Mouse (Mus musculus): ENCODE measurements around the gene Atp5g3. TPM values are rescaled to one million over a fixed set of nuclear protein-coding genes. Genes with fewer than 3 reads are reported as not detected.
A peak's percentile ranks its signal among the peaks of the same experiment; 100 is the strongest.
"Not testable (repeated sequence)": the region's sequence is repeated elsewhere in the genome, so short reads cannot be mapped to it uniquely, and the experiment has no call there.

The Atp5g3 gene
- polyA plus RNA-seq, 1 experiment from 2014 or later = 1,475 TPM

- H3K9me3 ChIP-seq (ENCODE audit: low read length) = no peaks in the 10 kb centered on the region
- no peak overlapping the region for H3K4me3 ChIP-seq (ENCODE audit: low read length)
- H3K27ac ChIP-seq (ENCODE audit: low read length) = no peak overlapping the region
- no peaks in the 10 kb centered on the region for H3K27me3 ChIP-seq (ENCODE audit: insufficient read depth, low read length)
- no peak overlapping the region for H3K4me2 ChIP-seq (replicated peaks; ENCODE audit: low read depth, low read length)
- WGBS = 88% methylated on average over 8 of the region's 8 CpGs
- no peaks in the 10 kb centered on the region for H3K36me3 ChIP-seq (ENCODE audit: insufficient read depth, low read length)
- no peak overlapping the region for H3K9ac ChIP-seq (replicated peaks; ENCODE audit: low read length)
- ATAC-seq (ENCODE audit: low FRiP score, low TSS enrichment) = no peak
- no peaks in the 10 kb centered on the region for H3K4me1 ChIP-seq (ENCODE audit: insufficient read depth, low read length)
Observed at GRCm38 (mm10) chr2:73932676-73933313, 21.7 kb upstream of the Atp5g3 start.

GRCm38 (mm10) chr2:73927711-73928110 is 16.6 kb upstream of the Atp5g3 start:
- H3K4me3 ChIP-seq (ENCODE audit: low read length) = no peak overlapping the region
- H3K4me1 ChIP-seq (ENCODE audit: insufficient read depth, low read length) = no peaks in the 10 kb centered on the region
- no peak overlapping the region for H3K9ac ChIP-seq (replicated peaks; ENCODE audit: low read length)
- H3K27ac ChIP-seq (ENCODE audit: low read length) = no peak overlapping the region
- no peak for ATAC-seq (ENCODE audit: low FRiP score, low TSS enrichment)
- H3K4me2 ChIP-seq (replicated peaks; ENCODE audit: low read depth, low read length) = no peak overlapping the region
- H3K9me3 ChIP-seq (ENCODE audit: low read length) = no peaks in the 10 kb centered on the region
- no peaks in the 10 kb centered on the region for H3K27me3 ChIP-seq (ENCODE audit: insufficient read depth, low read length)
- no peaks in the 10 kb centered on the region for H3K36me3 ChIP-seq (ENCODE audit: insufficient read depth, low read length)

GRCm38 (mm10) chr2:73925539-73925938 is 14.4 kb upstream of the Atp5g3 start:
- Histone ChIP-seq H3K27me3 (ENCODE audit: insufficient read depth, low read length) (no peaks in the 10 kb centered on the region), H3K9ac (replicated peaks; ENCODE audit: low read length) (no peak overlapping the region), H3K4me1 (ENCODE audit: insufficient read depth, low read length) (no peaks in the 10 kb centered on the region), H3K27ac (ENCODE audit: low read length) (no peak overlapping the region), H3K9me3 (ENCODE audit: low read length) (no peaks in the 10 kb centered on the region), H3K36me3 (ENCODE audit: insufficient read depth, low read length) (no peaks in the 10 kb centered on the region), H3K4me2 (replicated peaks; ENCODE audit: low read depth, low read length) (no peak overlapping the region), H3K4me3 (ENCODE audit: low read length) (no peak overlapping the region)
- peak; percentile 70; the same call in 1 of the 2 replicates for ATAC-seq (ENCODE audit: low FRiP score, low TSS enrichment)
- 60% methylated on average over 3 of the region's 3 CpGs for WGBS

- no peak overlapping the region for H3K4me3 ChIP-seq (ENCODE audit: low read length)
- no peak overlapping the region for H3K9ac ChIP-seq (replicated peaks; ENCODE audit: low read length)
- no peak overlapping the region for H3K27ac ChIP-seq (ENCODE audit: low read length)
- no peaks in the 10 kb centered on the region for H3K36me3 ChIP-seq (ENCODE audit: insufficient read depth, low read length)
- no peaks in the 10 kb centered on the region for H3K4me1 ChIP-seq (ENCODE audit: insufficient read depth, low read length)
- WGBS = 16% methylated on average over 5 of the region's 5 CpGs
- ATAC-seq (ENCODE audit: low FRiP score, low TSS enrichment) = peak; percentile 54; the same call in 1 of the 2 replicates
- no peaks in the 10 kb centered on the region for H3K27me3 ChIP-seq (ENCODE audit: insufficient read depth, low read length)
- H3K9me3 ChIP-seq (ENCODE audit: low read length) = no peaks in the 10 kb centered on the region
- no peak overlapping the region for H3K4me2 ChIP-seq (replicated peaks; ENCODE audit: low read depth, low read length)
Observed at GRCm38 (mm10) chr2:73925089-73925488, 14.0 kb upstream of the Atp5g3 start.

- no peak overlapping the region for H3K4me2 ChIP-seq (replicated peaks; ENCODE audit: low read depth, low read length)
- no peaks in the 10 kb centered on the region for H3K36me3 ChIP-seq (ENCODE audit: insufficient read depth, low read length)
- no peaks in the 10 kb centered on the region for H3K9me3 ChIP-seq (ENCODE audit: low read length)
- ATAC-seq (ENCODE audit: low FRiP score, low TSS enrichment) = no peak
- no peak overlapping the region for H3K4me3 ChIP-seq (ENCODE audit: low read length)
- 72% methylated on average over 7 of the region's 7 CpGs for WGBS
- H3K27ac ChIP-seq (ENCODE audit: low read length) = no peak overlapping the region
- no peak overlapping the region for H3K9ac ChIP-seq (replicated peaks; ENCODE audit: low read length)
- H3K4me1 ChIP-seq (ENCODE audit: insufficient read depth, low read length) = no peaks in the 10 kb centered on the region
- peaks cover 3% of the 10 kb centered on the region; the same call in 1 of the 2 replicates for H3K27me3 ChIP-seq (ENCODE audit: insufficient read depth, low read length)
Observed at GRCm38 (mm10) chr2:73919642-73920041, 8.5 kb upstream of the Atp5g3 start.

- Histone ChIP-seq H3K9ac (replicated peaks; ENCODE audit: low read length) (no peak overlapping the region), H3K9me3 (ENCODE audit: low read length) (no peaks in the 10 kb centered on the region)
Observed at GRCm38 (mm10) chr2:73912264-73912663, 1.1 kb upstream of the Atp5g3 start.

GRCm38 (mm10) chr2:73910571-73911174 is 453 bp downstream of the Atp5g3 start:
- Histone ChIP-seq H3K9ac (replicated peaks; ENCODE audit: low read length) (peak overlapping the region; percentile 100), H3K27me3 (ENCODE audit: insufficient read depth, low read length) (no peaks in the 10 kb centered on the region), H3K36me3 (ENCODE audit: insufficient read depth, low read length) (peaks cover 32% of the 10 kb centered on the region), H3K9me3 (ENCODE audit: low read length) (no peaks in the 10 kb centered on the region), H3K27ac (ENCODE audit: low read length) (peak overlapping the region; percentile 93), H3K4me3 (ENCODE audit: low read length) (peak overlapping the region; percentile 99), H3K4me2 (replicated peaks; ENCODE audit: low read depth, low read length) (peak overlapping the region; percentile 81), H3K4me1 (ENCODE audit: insufficient read depth, low read length) (peaks cover 16% of the 10 kb centered on the region; the same call in 1 of the 2 replicates)
- peak; percentile 65 for ATAC-seq (ENCODE audit: low FRiP score, low TSS enrichment)
- under 1% methylated on average over 41 of the region's 50 CpGs for WGBS

More at GRCm38 (mm10) chr2:73912264-73912663, 1.1 kb upstream of the Atp5g3 start:
- Histone ChIP-seq H3K4me2 (replicated peaks; ENCODE audit: low read depth, low read length) (no peak overlapping the region; the same call in 1 of the 2 replicates), H3K4me1 (ENCODE audit: insufficient read depth, low read length) (peaks cover 16% of the 10 kb centered on the region; the same call in 1 of the 2 replicates), H3K4me3 (ENCODE audit: low read length) (no peak overlapping the region), H3K27me3 (ENCODE audit: insufficient read depth, low read length) (peaks cover 3% of the 10 kb centered on the region; the same call in 1 of the 2 replicates), H3K36me3 (ENCODE audit: insufficient read depth, low read length) (peaks cover 20% of the 10 kb centered on the region), H3K27ac (ENCODE audit: low read length) (no peak overlapping the region)
- ATAC-seq (ENCODE audit: low FRiP score, low TSS enrichment) = no peak
- 67% methylated on average over 3 of the region's 3 CpGs for WGBS

- peak overlapping the region; percentile 23; the same call in 1 of the 2 replicates for H3K4me2 ChIP-seq (replicated peaks; ENCODE audit: low read depth, low read length)
- no peak overlapping the region for H3K4me3 ChIP-seq (ENCODE audit: low read length)
- WGBS = 94% methylated on average over 2 of the region's 2 CpGs
- peaks cover 16% of the 10 kb centered on the region; the same call in 1 of the 2 replicates for H3K4me1 ChIP-seq (ENCODE audit: insufficient read depth, low read length)
- no peaks in the 10 kb centered on the region for H3K27me3 ChIP-seq (ENCODE audit: insufficient read depth, low read length)
- H3K9ac ChIP-seq (replicated peaks; ENCODE audit: low read length) = no peak overlapping the region
- H3K27ac ChIP-seq (ENCODE audit: low read length) = no peak overlapping the region
- peaks cover 32% of the 10 kb centered on the region for H3K36me3 ChIP-seq (ENCODE audit: insufficient read depth, low read length)
- H3K9me3 ChIP-seq (ENCODE audit: low read length) = no peaks in the 10 kb centered on the region
- no peak for ATAC-seq (ENCODE audit: low FRiP score, low TSS enrichment)
Observed at GRCm38 (mm10) chr2:73909116-73909515, 2.0 kb downstream of the Atp5g3 start.

- H3K4me3 ChIP-seq (ENCODE audit: low read length); H3K9ac ChIP-seq (replicated peaks; ENCODE audit: low read length); H3K4me2 ChIP-seq (replicated peaks; ENCODE audit: low read depth, low read length); H3K27ac ChIP-seq (ENCODE audit: low read length); H3K27me3 ChIP-seq (ENCODE audit: insufficient read depth, low read length); H3K9me3 ChIP-seq (ENCODE audit: low read length); ATAC-seq (ENCODE audit: low FRiP score, low TSS enrichment): not testable (repeated sequence)
- Histone ChIP-seq H3K4me1 (ENCODE audit: insufficient read depth, low read length) (peaks cover 10% of the 10 kb centered on the region; the same call in 1 of the 2 replicates), H3K36me3 (ENCODE audit: insufficient read depth, low read length) (peaks cover 32% of the 10 kb centered on the region)
Observed at GRCm38 (mm10) chr2:73904679-73905078, 6.4 kb downstream of the Atp5g3 start.

GRCm38 (mm10) chr2:73903536-73903935 is 7.6 kb downstream of the Atp5g3 start:
- H3K27me3 ChIP-seq (ENCODE audit: insufficient read depth, low read length) = no peaks in the 10 kb centered on the region
- H3K4me1 ChIP-seq (ENCODE audit: insufficient read depth, low read length) = peaks cover 2% of the 10 kb centered on the region; the same call in 1 of the 2 replicates
- peaks cover 24% of the 10 kb centered on the region for H3K36me3 ChIP-seq (ENCODE audit: insufficient read depth, low read length)
- no peaks in the 10 kb centered on the region for H3K9me3 ChIP-seq (ENCODE audit: low read length)
- H3K27ac ChIP-seq (ENCODE audit: low read length) = no peak overlapping the region
- WGBS = 92% methylated on average over 2 of the region's 2 CpGs
- H3K9ac ChIP-seq (replicated peaks; ENCODE audit: low read length) = no peak overlapping the region
- H3K4me2 ChIP-seq (replicated peaks; ENCODE audit: low read depth, low read length) = no peak overlapping the region
- H3K4me3 ChIP-seq (ENCODE audit: low read length) = no peak overlapping the region
- ATAC-seq (ENCODE audit: low FRiP score, low TSS enrichment) = no peak

Data from kidney, embryonic 16.5 days (tissue).